Mouse (Mus musculus): ENCODE data around the gene Rab11a.
"Not testable (repeated sequence)": the region's sequence is repeated elsewhere in the genome, so short reads cannot be mapped to it uniquely, and the experiment has no call there.

Rab11a gene

GRCm38 (mm10) chr9:64739001-64739400, 1.4 kb upstream of the Rab11a start:
- DNase-seq: peak; percentile 74

GRCm38 (mm10) chr9:64736639-64737405, 736 bp downstream of the Rab11a start:
- DNase-seq: peak; percentile 99

GRCm38 (mm10) chr9:64736076-64736638, 1.4 kb downstream of the Rab11a start:
- DNase-seq: no peak

GRCm38 (mm10) chr9:64734992-64735391, 2.6 kb downstream of the Rab11a start:
- DNase-seq: peak; percentile 55

- DNase-seq: no peak
Observed at GRCm38 (mm10) chr9:64734166-64734565, 3.4 kb downstream of the Rab11a start.

- no peak for DNase-seq
Observed at GRCm38 (mm10) chr9:64731029-64731560, 6.5 kb downstream of the Rab11a start.

- DNase-seq: no peak
Observed at GRCm38 (mm10) chr9:64726454-64726853, 11.1 kb downstream of the Rab11a start.

- no peak for DNase-seq
Observed at GRCm38 (mm10) chr9:64719526-64720163, 17.9 kb downstream of the Rab11a start.

- DNase-seq: not testable (repeated sequence)
Observed at GRCm38 (mm10) chr9:64710291-64710690, 27.3 kb downstream of the Rab11a start.

GRCm38 (mm10) chr9:64704073-64704840, 33.3 kb downstream of the Rab11a start:
- DNase-seq: peak; percentile 74

GRCm38 (mm10) chr9:64703420-64703965, 34.1 kb downstream of the Rab11a start:
- peak; percentile 78 for DNase-seq

GRCm38 (mm10) chr9:64702937-64703336, 34.6 kb downstream of the Rab11a start:
- peak; percentile 98 for DNase-seq

- DNase-seq: peak; percentile 65
Observed at GRCm38 (mm10) chr9:64702391-64702790, 35.2 kb downstream of the Rab11a start.

GRCm38 (mm10) chr9:64701651-64702050, 35.9 kb downstream of the Rab11a start:
- DNase-seq: peak; percentile 85

- peak; percentile 53 for DNase-seq
Observed at GRCm38 (mm10) chr9:64700451-64701311, 36.9 kb downstream of the Rab11a start.

GRCm38 (mm10) chr9:64698586-64698985, 39.0 kb downstream of the Rab11a start:
- peak; percentile 79 for DNase-seq

- DNase-seq: peak; percentile 76
Observed at GRCm38 (mm10) chr9:64697677-64698076, 39.9 kb downstream of the Rab11a start.

GRCm38 (mm10) chr9:64697006-64697405, 40.6 kb downstream of the Rab11a start:
- DNase-seq: peak; percentile 82

- peak; percentile 87 for DNase-seq
Observed at GRCm38 (mm10) chr9:64696404-64696803, 41.2 kb downstream of the Rab11a start.

- peak; percentile 84 for DNase-seq
Observed at GRCm38 (mm10) chr9:64695266-64695665, 42.3 kb downstream of the Rab11a start.

GRCm38 (mm10) chr9:64693094-64693493, 44.5 kb downstream of the Rab11a start:
- DNase-seq: peak; percentile 73

- peak; percentile 94 for DNase-seq
Observed at GRCm38 (mm10) chr9:64691176-64691575, 46.4 kb downstream of the Rab11a start.

Measured in heart, adult 11 months (tissue).